Mouse (Mus musculus) lung, postnatal 0 days (tissue): ENCODE measurements around the gene Emp2. TPM values are rescaled to one million over a fixed set of nuclear protein-coding genes. Genes with fewer than 3 reads are reported as not detected.

Experiments used
- ATAC-seq: fragments of 200-750 bp; cut with Nextera tagmentation; 2 replicates; pipeline ENCODE4 v1.8.0; 2017; ENCODE audit warnings: moderate library complexity
- DNase-seq: peaks from one replicate; pipeline ENCODE4 v3.0.0-alpha.2; 2016; ENCODE audit warnings: low spot score
- H3K27ac ChIP-seq: fragments of 300-500 bp; sonication (generic); 2 replicates; pipeline ENCODE4 v1.5.1; 2014; ENCODE audit warnings: antibody characterized with exemption, mild to moderate bottlenecking, low read length, mixed read lengths
- H3K27me3 ChIP-seq: fragments of 300-500 bp; sonication (generic); replicated peaks from 2 replicates; pipeline ENCODE4 v1.6.1; 2014; ENCODE audit warnings: low read length, mixed read lengths; ENCODE audit not compliant: insufficient read depth
- H3K36me3 ChIP-seq: fragments of 300-500 bp; sonication (generic); 2 replicates; pipeline ENCODE4 v1.6.1; 2014; ENCODE audit warnings: low read length, mixed read lengths; ENCODE audit not compliant: insufficient read depth
- H3K4me1 ChIP-seq: fragments of 300-500 bp; sonication (generic); 2 replicates; pipeline ENCODE4 v1.6.1; 2014; ENCODE audit warnings: antibody characterized with exemption, low read depth, low read length, mixed read lengths; ENCODE audit not compliant: insufficient read depth
- H3K4me2 ChIP-seq: fragments of 300-500 bp; sonication (generic); replicated peaks from 2 replicates; pipeline ENCODE4 v1.6.1; 2014; ENCODE audit warnings: low read depth, mild to moderate bottlenecking, low read length, moderate library complexity, mixed read lengths
- H3K4me3 ChIP-seq: fragments of 300-500 bp; sonication (generic); 2 replicates; pipeline ENCODE4 v1.5.1; 2014; ENCODE audit warnings: low read depth, low read length
- H3K9ac ChIP-seq: fragments of 300-500 bp; sonication (generic); replicated peaks from 2 replicates; pipeline ENCODE4 v1.6.1; 2014; ENCODE audit warnings: low read depth, mild to moderate bottlenecking
- H3K9me3 ChIP-seq: fragments of 300-500 bp; sonication (generic); 2 replicates; pipeline ENCODE4 v1.6.1; 2016; ENCODE audit warnings: low read length, mixed read lengths
- CTCF ChIP-seq: IDR thresholded peaks from 2 replicates; pipeline ENCODE4 v1.5.1; 2016; ENCODE audit warnings: antibody characterized with exemption, mild to moderate bottlenecking
- EP300 ChIP-seq: IDR thresholded peaks from 2 replicates; pipeline ENCODE4 v1.6.1; 2016; ENCODE audit warnings: antibody characterized with exemption, mild to moderate bottlenecking, control low read depth
- WGBS: fragments of 180-500 bp; shearing (Covaris S2); extraction: QIAGEN DNeasy Blood & Tissue Kit; methylation state at CpG from one replicate; pipeline ENCODE4 v1.1.7; 2014; 5-methylcytosine and 5-hydroxymethylcytosine counted together
- polyA plus RNA-seq: library from polyadenylated mRNA; unstranded; fragments of >200 nt; fragmentation: Nextera tagmentation; extraction: Ambion mirVana; gene quantifications from 2 replicates; pipeline ENCODE4 v1.2.1, GENCODE M21; 2015

Gene Emp2
- 584 and 640 TPM in 2 replicates for polyA plus RNA-seq

DNA sequence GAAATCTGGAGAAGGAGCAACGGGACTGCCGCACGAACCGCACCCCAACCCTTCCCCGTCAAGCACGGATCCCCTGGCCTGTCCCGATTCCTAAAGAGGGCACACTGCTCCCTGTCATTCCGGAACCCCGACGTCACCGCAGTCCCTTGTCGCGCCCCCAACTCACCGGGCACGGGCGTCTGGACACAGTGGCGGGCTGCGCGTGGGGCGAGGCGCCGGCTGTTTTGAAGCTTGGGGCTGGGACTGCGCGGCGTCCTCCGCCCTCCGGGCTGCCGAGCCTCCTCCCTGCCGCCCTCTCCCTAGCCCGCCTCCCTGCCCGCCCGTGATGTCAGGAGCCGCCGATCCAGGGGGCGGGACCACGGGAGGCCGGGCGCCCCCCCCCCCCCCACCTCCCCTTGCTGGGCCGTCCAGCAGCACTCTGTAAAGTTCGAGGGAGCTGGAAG, at the start of gene Emp2:
Gene Emp2, minus strand, starts transcription at position 323 of the 443 bp plus-strand sequence.
- H3K4me1 ChIP-seq: peaks cover 4% of the 10 kb centered on the region; the same call in 1 of the 2 replicates
- H3K4me3 ChIP-seq: peak within 1 kb of the TSS; percentile 84
- 1% methylated on average over 29 of the region's 40 CpGs for WGBS
- DNase-seq (peak; percentile 94), ATAC-seq (peak; percentile 93)
- H3K9ac ChIP-seq: peak within 1 kb of the TSS; percentile 94
- H3K27me3 ChIP-seq: no peaks in the 10 kb centered on the region
- H3K36me3 ChIP-seq: 0 out of 2 replicates have a peak, but pooled peaks cover 2% of the 10 kb centered on the region
- no peak for TF ChIP-seq CTCF
- no peak for TF ChIP-seq EP300
- no peaks in the 10 kb centered on the region for H3K9me3 ChIP-seq
- peak within 1 kb of the TSS; percentile 97 for H3K27ac ChIP-seq
- peak within 1 kb of the TSS; percentile 73 for H3K4me2 ChIP-seq

DNA sequence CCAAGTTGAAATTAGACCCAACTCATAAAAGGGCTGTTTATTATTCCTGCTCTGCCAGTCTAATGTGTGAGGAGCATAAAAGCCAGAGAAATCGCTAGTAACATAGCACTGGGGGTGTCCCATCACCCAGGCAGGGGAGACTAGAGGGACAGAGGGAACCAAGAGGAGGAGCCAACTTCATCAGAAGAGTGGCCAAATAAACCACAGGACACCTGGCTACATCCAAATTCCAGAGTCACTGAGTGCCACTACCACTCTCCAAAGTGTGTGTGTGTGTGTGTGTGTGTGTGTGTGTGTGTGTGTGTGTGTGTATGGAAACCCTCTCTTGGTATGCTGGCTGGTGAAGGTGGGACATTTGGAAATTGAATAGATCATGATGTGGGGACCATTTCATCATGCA, 49.3 kb upstream of the Emp2 start:
- Histone ChIP-seq H3K9ac (no peak overlapping the region), H3K36me3 (no peaks in the 10 kb centered on the region), H3K27me3 (no peaks in the 10 kb centered on the region), H3K27ac (no peak overlapping the region), H3K4me3 (no peak overlapping the region), H3K4me1 (peaks cover 17% of the 10 kb centered on the region), H3K4me2 (no peak overlapping the region), H3K9me3 (no peaks in the 10 kb centered on the region)
- ATAC-seq: no peak
- TF ChIP-seq EP300 (no peak), CTCF (no peak)
- DNase-seq: no peak
- WGBS: 52% methylated on average over 1 of the region's 1 CpGs

GRCm38 (mm10) chr16:10359241-10359640, 45.5 kb upstream of the Emp2 start:
- Histone ChIP-seq H3K36me3 (no peaks in the 10 kb centered on the region), H3K4me1 (peaks cover 16% of the 10 kb centered on the region; the same call in 1 of the 2 replicates), H3K9me3 (no peaks in the 10 kb centered on the region), H3K27ac (no peak overlapping the region), H3K27me3 (no peaks in the 10 kb centered on the region), H3K4me2 (no peak overlapping the region), H3K4me3 (no peak overlapping the region), H3K9ac (no peak overlapping the region)
- 61% methylated on average over 6 of the region's 6 CpGs for WGBS
- no peak for TF ChIP-seq EP300
- TF ChIP-seq CTCF: no peak
- ATAC-seq (peak; percentile 44; the same call in 1 of the 2 replicates), DNase-seq (peak; percentile 56)

DNA sequence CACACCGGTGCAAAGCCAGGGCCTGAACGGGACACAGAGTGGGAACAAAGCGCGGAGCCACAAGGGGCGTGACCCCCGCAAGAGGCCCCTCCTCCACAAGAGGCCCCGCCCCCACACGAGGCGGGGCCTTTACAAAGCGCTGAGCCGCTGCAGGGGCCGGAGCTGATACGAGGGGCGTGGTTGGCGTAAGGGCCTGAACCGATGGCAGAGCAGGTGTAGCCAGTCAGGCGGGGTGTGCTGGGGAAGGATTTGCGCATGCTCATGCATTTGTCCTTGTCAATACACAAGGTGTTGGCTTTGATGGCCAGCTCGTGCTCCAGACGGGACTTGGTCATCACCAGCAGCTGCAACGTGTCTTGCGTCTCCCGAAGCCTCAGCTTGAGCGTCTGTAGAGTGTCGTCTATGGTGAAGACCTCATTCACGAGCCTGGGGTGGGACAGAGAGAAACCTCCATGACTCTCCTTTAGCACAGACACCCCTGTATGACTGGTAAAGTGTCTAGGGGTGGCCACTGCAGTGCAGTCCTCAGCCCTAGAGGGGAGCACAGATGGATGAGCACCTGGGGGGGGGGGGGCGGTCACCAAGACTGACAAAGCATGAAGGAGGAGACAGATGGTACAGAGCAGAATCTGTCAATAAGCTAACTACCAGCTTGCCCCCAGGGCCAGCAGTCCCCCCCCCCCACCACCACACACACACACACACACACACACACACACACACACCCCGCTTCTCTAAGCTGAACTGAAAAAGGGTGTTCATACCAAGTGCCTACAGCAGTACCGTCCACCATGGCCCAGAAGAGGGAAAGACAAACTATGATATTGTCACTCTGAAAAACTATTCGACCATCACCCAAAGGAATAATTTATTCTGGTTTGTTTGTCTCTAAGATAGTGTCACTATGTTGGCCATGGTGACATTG, 44.5 kb upstream of the Emp2 start:
- Histone ChIP-seq H3K9me3 (no peaks in the 10 kb centered on the region), H3K4me3 (no peak overlapping the region), H3K4me1 (peaks cover 16% of the 10 kb centered on the region; the same call in 1 of the 2 replicates), H3K36me3 (no peaks in the 10 kb centered on the region), H3K4me2 (peak overlapping the region; percentile 25; the same call in 1 of the 2 replicates), H3K27me3 (no peaks in the 10 kb centered on the region), H3K9ac (no peak overlapping the region), H3K27ac (peak overlapping the region; percentile 20; the same call in 1 of the 2 replicates)
- ATAC-seq: peak; percentile 81
- DNase-seq: peak; percentile 88
- 14% methylated on average over 29 of the region's 30 CpGs for WGBS
- no peak for TF ChIP-seq CTCF
- TF ChIP-seq EP300: peak; percentile 11; the same call in 1 of the 2 replicates

DNA sequence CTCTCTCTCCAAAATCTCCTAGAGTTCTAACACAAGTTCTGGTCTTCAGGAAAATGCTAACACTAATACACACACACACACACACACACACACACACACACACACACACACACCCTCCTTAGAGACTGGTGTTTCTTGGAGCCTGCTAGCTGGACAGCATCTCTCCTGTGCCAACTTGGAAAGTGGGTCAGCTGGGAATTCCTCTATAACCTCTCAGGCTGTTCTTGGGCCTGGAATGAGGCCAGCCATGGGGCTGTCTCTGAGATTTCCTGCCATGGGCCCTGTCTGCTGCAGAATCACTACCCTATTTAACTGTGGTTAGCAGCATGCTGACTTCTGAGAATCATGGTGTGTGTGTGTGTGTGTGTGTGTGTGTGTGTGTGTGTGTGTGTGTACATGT, 41.2 kb upstream of the Emp2 start:
- peak overlapping the region; percentile 45; the same call in 1 of the 2 replicates for H3K27ac ChIP-seq
- H3K4me2 ChIP-seq: no peak overlapping the region
- no peak overlapping the region for H3K4me3 ChIP-seq
- H3K27me3 ChIP-seq: no peaks in the 10 kb centered on the region
- ATAC-seq (peak; percentile 18; the same call in 1 of the 2 replicates), DNase-seq (peak; percentile 77)
- peaks cover 16% of the 10 kb centered on the region; the same call in 1 of the 2 replicates for H3K4me1 ChIP-seq
- no peak overlapping the region for H3K9ac ChIP-seq
- no peaks in the 10 kb centered on the region for H3K9me3 ChIP-seq
- H3K36me3 ChIP-seq: no peaks in the 10 kb centered on the region
- peak; percentile 64; the same call in 1 of the 2 replicates for TF ChIP-seq EP300
- TF ChIP-seq CTCF: no peak

GRCm38 (mm10) chr16:10351050-10351636, 37.4 kb upstream of the Emp2 start:
- H3K4me3 ChIP-seq: no peak overlapping the region
- 0 out of 2 replicates have a peak, but pooled peaks cover 9% of the 10 kb centered on the region for H3K4me1 ChIP-seq
- ATAC-seq (peak; percentile 73), DNase-seq (peak; percentile 92)
- peak; percentile 100 for TF ChIP-seq EP300
- no peak; the same call in 1 of the 2 replicates for TF ChIP-seq CTCF
- WGBS: 34% methylated on average over 9 of the region's 9 CpGs
- H3K36me3 ChIP-seq: no peaks in the 10 kb centered on the region
- no peaks in the 10 kb centered on the region for H3K27me3 ChIP-seq
- peak overlapping the region; percentile 89 for H3K27ac ChIP-seq
- no peak overlapping the region for H3K9ac ChIP-seq
- H3K4me2 ChIP-seq: no peak overlapping the region
- H3K9me3 ChIP-seq: no peaks in the 10 kb centered on the region
